Mouse (Mus musculus): ENCODE data around the gene Tbl2. TPM values are rescaled to one million over a fixed set of nuclear protein-coding genes. Genes with fewer than 3 reads are reported as not detected.
A peak's percentile ranks its signal among the peaks of the same experiment; 100 is the strongest.

Gene Tbl2
- polyA plus RNA-seq, 1 experiment from 2014 or later, result 32.5 TPM

DNA sequence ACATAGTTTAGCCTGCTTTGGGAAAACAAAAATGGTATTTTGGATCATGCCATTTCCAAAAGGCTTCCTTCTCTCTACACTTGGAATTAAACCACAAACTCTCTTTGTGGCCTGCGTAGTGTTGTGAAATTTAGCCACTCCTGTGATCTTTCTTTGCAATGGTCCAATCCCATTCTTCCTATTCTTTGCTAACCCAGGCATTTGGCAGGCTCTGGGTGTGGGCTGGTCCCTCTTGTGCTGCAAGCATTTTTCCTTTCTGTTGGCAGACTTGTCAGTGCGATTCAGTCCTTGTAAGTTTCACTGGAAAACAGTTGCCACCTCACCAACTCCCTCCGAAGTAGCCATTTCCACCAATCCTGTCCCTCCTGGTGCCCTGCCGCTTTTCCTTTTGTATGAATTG is 11.8 kb downstream of the Tbl2 start:
- no peaks in the 10 kb centered on the region for H3K4me1 ChIP-seq
- ATAC-seq (ENCODE audit: low FRiP score, low read depth), result no peak
- WGBS, result 96% methylated on average over 4 of the region's 4 CpGs

DNA sequence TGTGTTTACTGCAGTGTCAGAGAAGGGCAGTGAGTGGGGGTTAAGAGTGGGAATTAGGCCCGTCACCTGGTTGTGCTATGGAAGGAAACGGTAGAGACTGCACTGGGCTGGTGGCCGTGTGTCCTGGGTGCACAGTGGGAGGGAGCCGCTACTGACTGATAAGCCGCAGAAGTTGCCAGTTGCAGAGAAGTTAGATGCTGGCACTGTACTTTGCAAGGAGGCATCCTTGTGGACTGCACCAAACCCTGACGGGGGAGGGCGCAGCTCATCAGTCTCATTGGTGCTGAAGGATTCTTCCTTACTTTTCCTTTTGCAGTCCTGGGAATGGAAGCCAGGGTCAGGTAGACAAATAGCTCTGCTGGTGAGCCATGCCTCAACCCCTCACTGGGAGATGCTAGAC is 12.2 kb downstream of the Tbl2 start:
- Histone ChIP-seq H3K36me3 (peaks cover 74% of the 10 kb centered on the region), H3K27ac (no peak overlapping the region), H3K4me3 (no peak overlapping the region), H3K9ac (no peak overlapping the region), H3K27me3 (no peaks in the 10 kb centered on the region), H3K4me1 (no peaks in the 10 kb centered on the region), H3K9me3 (no peaks in the 10 kb centered on the region; the same call in 1 of the 2 replicates), H3K4me2 (replicated peaks) (no peak overlapping the region)
- ATAC-seq (ENCODE audit: low FRiP score, low read depth), result no peak
- WGBS, result 92% methylated on average over 7 of the region's 7 CpGs

More for the DNA sequence above, 11.8 kb downstream of the Tbl2 start:
- no peak overlapping the region for H3K9ac ChIP-seq
- H3K9me3 ChIP-seq, result peaks cover 4% of the 10 kb centered on the region; the same call in 1 of the 2 replicates
- no peak overlapping the region for H3K4me3 ChIP-seq
- H3K36me3 ChIP-seq, result peaks cover 78% of the 10 kb centered on the region
- no peak overlapping the region for H3K4me2 ChIP-seq (replicated peaks)
- no peaks in the 10 kb centered on the region for H3K27me3 ChIP-seq
- H3K27ac ChIP-seq, result no peak overlapping the region

DNA sequence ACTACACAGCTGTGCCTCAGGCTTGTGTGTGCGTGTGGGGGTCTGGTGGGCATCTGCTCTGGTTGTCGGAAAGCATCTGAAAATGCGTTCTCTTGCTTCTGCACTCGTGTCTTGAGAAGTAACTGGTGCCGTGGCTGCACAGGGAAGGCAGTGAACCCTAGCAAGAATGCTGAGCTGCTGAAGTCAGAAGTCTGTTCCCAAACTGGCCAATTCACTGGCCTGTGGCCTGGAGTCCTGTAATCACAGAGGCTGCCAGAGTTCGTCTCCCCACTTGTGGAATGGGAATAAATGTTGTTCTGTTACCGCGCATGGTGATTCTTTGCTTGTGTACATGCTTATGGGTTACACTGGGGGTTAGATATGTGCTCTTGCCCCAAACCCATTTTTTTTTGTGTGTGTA is 12.9 kb downstream of the Tbl2 start:
- 92% methylated on average over 8 of the region's 8 CpGs for WGBS
- ATAC-seq (ENCODE audit: low FRiP score, low read depth), result no peak
- H3K36me3 ChIP-seq, result peaks cover 67% of the 10 kb centered on the region
- no peaks in the 10 kb centered on the region for H3K4me1 ChIP-seq
- H3K4me3 ChIP-seq, result no peak overlapping the region
- H3K9ac ChIP-seq, result no peak overlapping the region
- H3K9me3 ChIP-seq, result no peaks in the 10 kb centered on the region; the same call in 1 of the 2 replicates
- no peak overlapping the region for H3K27ac ChIP-seq
- no peaks in the 10 kb centered on the region for H3K27me3 ChIP-seq
- H3K4me2 ChIP-seq (replicated peaks), result no peak overlapping the region

DNA sequence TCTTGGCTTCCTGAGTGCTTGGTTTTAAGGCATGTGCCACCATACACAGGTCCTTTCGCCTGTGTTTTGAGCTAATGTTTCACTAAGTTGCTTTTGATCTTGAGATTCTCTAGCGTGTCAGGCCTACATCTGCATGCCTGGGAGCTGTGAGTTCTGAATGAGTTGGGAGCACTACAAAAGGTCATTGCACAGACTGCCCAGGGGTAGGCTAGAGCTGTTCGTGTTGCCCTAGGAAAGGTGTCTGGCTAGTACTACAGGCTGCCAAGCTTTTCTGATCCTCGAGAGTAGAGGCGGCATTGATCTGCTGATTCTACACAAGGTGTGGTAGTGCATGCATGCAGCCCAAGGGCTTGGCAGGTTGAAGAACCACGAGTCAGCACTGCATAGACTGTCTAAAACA is 13.4 kb downstream of the Tbl2 start:
- H3K27me3 ChIP-seq, result no peaks in the 10 kb centered on the region
- H3K36me3 ChIP-seq, result peaks cover 63% of the 10 kb centered on the region
- WGBS, result 88% methylated on average over 6 of the region's 6 CpGs
- no peaks in the 10 kb centered on the region; the same call in 1 of the 2 replicates for H3K9me3 ChIP-seq
- no peak overlapping the region for H3K4me2 ChIP-seq (replicated peaks)
- 0 out of 2 replicates have a peak, but pooled peaks cover 2% of the 10 kb centered on the region for H3K4me1 ChIP-seq
- no peak overlapping the region for H3K27ac ChIP-seq
- H3K4me3 ChIP-seq, result no peak overlapping the region
- ATAC-seq (ENCODE audit: low FRiP score, low read depth), result no peak
- H3K9ac ChIP-seq, result no peak overlapping the region

DNA sequence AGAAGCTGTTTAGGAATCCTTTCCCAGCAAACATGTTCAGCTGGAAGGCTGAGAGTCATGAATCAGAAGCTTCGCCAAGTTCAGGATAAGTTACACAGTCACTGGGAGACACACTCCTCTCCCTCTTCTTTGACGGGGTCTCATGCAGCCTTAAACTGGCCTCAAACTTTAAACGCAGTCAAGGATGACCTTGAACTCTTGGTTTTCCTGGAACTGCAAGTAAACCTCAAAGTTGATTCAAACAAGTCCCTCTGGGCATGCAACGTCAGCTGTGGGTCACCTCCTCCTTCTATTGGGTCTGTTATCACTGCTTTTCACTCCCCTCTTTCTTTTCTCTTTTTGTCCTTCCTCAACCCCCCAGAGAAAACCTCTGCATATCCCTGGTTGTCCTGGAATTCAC is 17.5 kb downstream of the Tbl2 start:
- no peak overlapping the region for H3K27ac ChIP-seq
- no peak overlapping the region for H3K4me3 ChIP-seq
- no peak overlapping the region for H3K9ac ChIP-seq
- no peaks in the 10 kb centered on the region for H3K27me3 ChIP-seq
- peaks cover 15% of the 10 kb centered on the region for H3K4me1 ChIP-seq
- H3K9me3 ChIP-seq, result no peaks in the 10 kb centered on the region; the same call in 1 of the 2 replicates
- no peak for ATAC-seq (ENCODE audit: low FRiP score, low read depth)
- 86% methylated on average over 4 of the region's 4 CpGs for WGBS
- H3K36me3 ChIP-seq, result peaks cover 30% of the 10 kb centered on the region
- H3K4me2 ChIP-seq (replicated peaks), result no peak overlapping the region

DNA sequence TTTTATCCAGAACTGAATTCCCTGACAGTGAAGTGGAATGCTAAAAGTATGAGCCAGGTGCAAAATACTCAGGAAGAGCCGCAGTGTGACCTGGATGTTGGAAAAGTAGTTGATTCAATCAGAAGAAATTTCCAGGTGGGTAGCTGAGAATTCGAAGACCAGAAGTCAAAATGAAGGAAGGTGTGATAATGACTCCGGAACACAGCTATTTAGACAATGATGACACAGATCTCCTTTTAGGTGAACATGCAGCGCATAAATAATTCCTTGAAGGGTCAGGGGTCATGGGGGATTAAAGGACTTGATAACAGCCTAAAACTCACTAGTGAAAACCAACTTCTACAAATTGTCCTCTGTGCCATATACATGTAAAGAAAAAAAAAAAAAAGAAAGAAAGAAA is 18.0 kb downstream of the Tbl2 start:
- Histone ChIP-seq H3K9me3 (no peaks in the 10 kb centered on the region; the same call in 1 of the 2 replicates), H3K27me3 (no peaks in the 10 kb centered on the region), H3K4me1 (peaks cover 15% of the 10 kb centered on the region), H3K27ac (no peak overlapping the region), H3K9ac (no peak overlapping the region), H3K4me2 (replicated peaks) (peak overlapping the region; percentile 88; the same call in 1 of the 2 replicates), H3K36me3 (peaks cover 30% of the 10 kb centered on the region), H3K4me3 (peak overlapping the region; percentile 64; the same call in 1 of the 2 replicates)
- WGBS, result 97% methylated on average over 4 of the region's 4 CpGs
- no peak for ATAC-seq (ENCODE audit: low FRiP score, low read depth)

DNA sequence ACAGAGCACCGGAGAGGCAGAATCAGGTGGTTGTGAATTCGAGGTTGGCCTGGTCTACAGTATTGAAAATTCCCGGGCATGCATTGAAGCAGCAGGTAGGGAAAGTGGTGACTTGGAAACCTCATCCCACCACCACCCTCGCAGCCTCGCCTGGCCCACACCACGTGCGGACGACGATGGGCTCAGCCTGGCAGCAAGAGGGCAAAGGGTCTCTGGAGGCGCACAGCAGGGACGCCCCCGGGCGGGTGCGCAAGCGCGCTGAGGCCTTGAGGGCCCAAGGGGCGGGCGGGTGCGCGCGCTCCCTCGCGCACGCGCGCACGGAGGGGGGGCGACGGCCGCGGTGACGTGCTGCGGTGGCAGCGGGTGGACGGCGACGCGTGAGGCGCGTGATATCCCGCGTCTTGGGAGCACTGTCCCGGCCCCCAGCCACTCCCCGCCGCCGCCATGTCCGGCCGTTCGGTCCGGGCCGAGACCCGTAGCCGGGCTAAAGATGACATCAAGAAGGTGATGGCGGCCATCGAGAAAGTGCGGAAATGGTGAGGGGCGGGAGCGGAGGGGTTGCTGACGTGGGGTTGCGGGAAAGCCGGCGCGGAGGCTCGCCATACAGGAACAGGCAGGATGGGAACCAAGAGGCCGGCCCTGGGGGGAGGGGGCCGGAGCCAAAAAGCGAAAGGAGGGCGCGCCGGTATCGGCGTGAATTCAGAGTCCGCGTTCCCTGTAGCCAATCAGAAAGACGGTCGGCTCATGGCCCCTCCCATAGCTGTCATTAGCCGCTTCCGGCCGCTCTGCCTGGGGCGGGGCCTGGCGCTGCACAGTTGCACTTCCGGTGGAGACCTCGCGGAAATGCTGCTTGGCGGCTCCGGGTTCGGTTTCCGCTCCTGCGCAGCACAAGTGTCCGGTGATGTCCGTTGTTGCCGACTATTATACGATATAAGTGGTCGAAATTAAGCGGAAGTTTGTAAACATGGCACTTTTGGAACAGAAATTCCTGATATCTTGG is 18.9 kb downstream of the Tbl2 start, which contains the start of gene Bcl7b:
TSS of gene Bcl7b (plus strand) at position 221 of the 1,000 bp plus-strand sequence.
- peak within 1 kb of the TSS; percentile 98 for H3K27ac ChIP-seq
- peak; percentile 99 for ATAC-seq (ENCODE audit: low FRiP score, low read depth)
- peak within 1 kb of the TSS; percentile 64 for H3K4me3 ChIP-seq
- peak within 1 kb of the TSS; percentile 79 for H3K9ac ChIP-seq
- peaks cover 30% of the 10 kb centered on the region for H3K36me3 ChIP-seq
- no peaks in the 10 kb centered on the region for H3K9me3 ChIP-seq
- 2% methylated on average over 89 of the region's 95 CpGs for WGBS
- H3K27me3 ChIP-seq, result no peaks in the 10 kb centered on the region
- peak within 1 kb of the TSS; percentile 88 for H3K4me2 ChIP-seq (replicated peaks)
- H3K4me1 ChIP-seq, result peaks cover 15% of the 10 kb centered on the region

DNA sequence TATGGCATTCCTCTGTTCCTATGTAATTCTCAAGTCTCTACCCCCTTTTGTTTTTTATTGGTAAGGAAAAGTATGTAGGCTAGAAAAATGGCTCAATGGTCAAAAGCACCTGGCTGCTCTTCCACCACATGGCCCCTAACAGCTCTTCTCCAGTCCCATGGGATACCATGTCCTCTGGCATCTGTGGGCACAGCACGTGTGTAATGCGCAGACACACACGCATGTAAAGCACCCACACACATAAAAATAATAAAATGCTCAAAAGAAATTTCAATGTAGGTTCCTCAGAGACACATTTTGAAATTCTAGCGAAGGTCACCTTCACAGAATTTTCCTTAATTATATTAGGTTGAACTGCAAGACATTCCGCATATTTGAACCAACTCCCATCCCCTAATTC is 20.0 kb downstream of the Tbl2 start:
- Histone ChIP-seq H3K36me3 (peaks cover 30% of the 10 kb centered on the region), H3K27me3 (no peaks in the 10 kb centered on the region), H3K27ac (peak overlapping the region; percentile 74; the same call in 1 of the 2 replicates), H3K4me3 (peak overlapping the region; percentile 64), H3K9me3 (no peaks in the 10 kb centered on the region), H3K9ac (peak overlapping the region; percentile 74), H3K4me2 (replicated peaks) (peak overlapping the region; percentile 88), H3K4me1 (peaks cover 15% of the 10 kb centered on the region)
- 93% methylated on average over 5 of the region's 5 CpGs for WGBS
- no peak for ATAC-seq (ENCODE audit: low FRiP score, low read depth)

DNA sequence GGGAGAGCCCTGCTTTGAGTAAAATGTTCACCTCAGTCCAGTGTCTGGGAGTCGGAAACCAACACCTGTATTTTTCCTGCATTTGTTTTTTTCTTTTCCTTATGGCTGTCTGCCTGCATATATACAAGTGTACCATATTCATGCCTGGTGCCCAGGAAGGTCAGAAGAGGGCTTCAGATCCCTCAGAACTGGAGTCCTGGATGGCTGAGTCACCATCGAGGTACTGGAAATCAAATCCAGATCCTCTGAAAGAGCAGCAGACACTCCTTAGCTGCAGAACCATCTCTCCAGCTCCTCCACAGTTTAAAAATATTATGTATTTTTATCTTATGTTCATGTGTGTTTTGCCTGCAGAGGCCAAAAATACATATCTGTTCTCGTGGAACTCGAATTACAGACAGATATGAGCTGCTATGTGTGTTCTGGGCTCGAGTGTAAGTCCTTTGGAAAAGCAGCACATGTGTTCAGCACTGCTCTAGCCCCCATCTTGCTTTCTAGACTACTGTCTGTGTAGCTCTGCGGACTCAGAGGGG is 22.3 kb downstream of the Tbl2 start:
- Histone ChIP-seq H3K27ac (no peak overlapping the region), H3K4me2 (replicated peaks) (no peak overlapping the region), H3K4me3 (no peak overlapping the region), H3K9me3 (no peaks in the 10 kb centered on the region), H3K9ac (no peak overlapping the region), H3K27me3 (no peaks in the 10 kb centered on the region), H3K4me1 (peaks cover 15% of the 10 kb centered on the region), H3K36me3 (peaks cover 48% of the 10 kb centered on the region)
- ATAC-seq (ENCODE audit: low FRiP score, low read depth), result no peak
- WGBS, result 85% methylated on average over 6 of the region's 6 CpGs

DNA sequence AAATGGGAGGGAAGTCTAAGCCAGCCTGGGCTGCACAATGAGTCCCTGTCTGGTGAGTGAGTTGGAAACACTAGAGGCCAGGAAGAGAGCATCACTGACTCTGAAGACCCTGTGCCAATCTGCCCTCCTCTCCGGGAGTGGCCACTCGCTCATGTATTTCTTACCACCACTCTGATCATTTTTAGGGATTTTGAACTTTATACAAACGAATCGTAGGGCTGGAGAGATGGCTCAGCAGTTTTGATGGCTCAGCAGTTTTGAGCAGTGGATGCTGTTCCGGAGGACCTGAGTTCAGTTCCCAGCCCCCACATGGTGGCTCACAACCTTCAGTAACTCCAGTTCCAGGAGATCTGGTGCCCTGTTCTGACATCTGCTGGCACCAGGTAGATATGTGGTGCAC is 23.5 kb downstream of the Tbl2 start:
- Histone ChIP-seq H3K9ac (no peak overlapping the region), H3K27me3 (no peaks in the 10 kb centered on the region), H3K4me1 (peaks cover 11% of the 10 kb centered on the region), H3K27ac (no peak overlapping the region), H3K4me2 (replicated peaks) (no peak overlapping the region), H3K9me3 (no peaks in the 10 kb centered on the region), H3K36me3 (peaks cover 60% of the 10 kb centered on the region), H3K4me3 (no peak overlapping the region)
- no peak for ATAC-seq (ENCODE audit: low FRiP score, low read depth)
- 94% methylated on average over 5 of the region's 5 CpGs for WGBS

DNA sequence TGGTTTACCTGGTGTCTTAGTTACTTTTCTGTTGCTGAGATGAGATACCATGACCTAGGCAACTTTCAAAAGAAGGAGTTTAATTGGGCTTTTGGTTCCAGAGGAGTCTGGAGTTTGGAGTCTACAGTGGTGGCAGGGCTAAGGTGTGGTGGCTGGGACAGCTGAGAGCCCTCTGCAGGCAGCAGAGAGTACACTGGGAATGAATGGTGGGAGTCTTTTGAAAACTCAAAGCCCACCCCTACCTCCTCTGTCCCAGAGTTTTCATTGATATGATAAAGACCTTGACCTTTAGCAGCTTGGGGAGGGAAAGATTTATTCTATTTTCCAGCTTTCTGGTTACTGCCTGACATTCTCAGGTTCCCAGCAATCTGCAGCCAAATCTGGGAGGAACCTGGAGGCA is 25.6 kb downstream of the Tbl2 start:
- no peak for ATAC-seq (ENCODE audit: low FRiP score, low read depth)
- Histone ChIP-seq H3K36me3 (peaks cover 79% of the 10 kb centered on the region), H3K27ac (no peak overlapping the region), H3K9ac (no peak overlapping the region), H3K4me3 (no peak overlapping the region), H3K27me3 (no peaks in the 10 kb centered on the region), H3K4me1 (no peaks in the 10 kb centered on the region), H3K9me3 (no peaks in the 10 kb centered on the region), H3K4me2 (replicated peaks) (no peak overlapping the region)

DNA sequence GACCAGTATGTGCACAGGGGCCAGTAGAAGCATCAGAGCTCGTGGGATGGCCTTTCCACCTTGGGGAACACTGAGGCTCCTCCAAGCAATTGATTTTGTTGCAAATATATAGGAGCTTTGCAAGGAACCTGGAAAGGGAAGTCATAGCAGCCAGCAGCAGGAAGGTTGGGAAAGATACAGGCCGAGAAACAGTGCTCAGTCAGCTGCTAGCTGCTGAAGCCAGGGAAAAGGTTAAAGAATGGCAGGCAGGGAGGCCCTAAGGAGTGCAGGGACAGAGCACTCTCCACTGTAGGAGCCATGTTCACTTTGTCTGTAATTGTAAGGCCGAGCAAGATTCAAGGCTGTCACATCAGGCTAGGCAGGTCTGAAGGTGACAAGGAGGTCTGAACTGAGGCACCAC is 29.1 kb downstream of the Tbl2 start:
- H3K4me3 ChIP-seq, result no peak overlapping the region
- H3K27ac ChIP-seq, result no peak overlapping the region
- peaks cover 85% of the 10 kb centered on the region for H3K36me3 ChIP-seq
- H3K9ac ChIP-seq, result peak overlapping the region; percentile 26; the same call in 1 of the 2 replicates
- no peak for ATAC-seq (ENCODE audit: low FRiP score, low read depth)
- H3K9me3 ChIP-seq, result no peaks in the 10 kb centered on the region
- no peak overlapping the region for H3K4me2 ChIP-seq (replicated peaks)
- 83% methylated on average over 3 of the region's 3 CpGs for WGBS
- no peaks in the 10 kb centered on the region for H3K27me3 ChIP-seq
- no peaks in the 10 kb centered on the region for H3K4me1 ChIP-seq
